Mouse (Mus musculus) ES-CJ7 (cell line): ENCODE measurements around the gene Aspa.

Source experiments
- DNase-seq: peaks from one replicate; pipeline ENCODE4 v3.0.0; 2011; ENCODE audit warnings: low read depth, low spot score

Aspa gene

DNA sequence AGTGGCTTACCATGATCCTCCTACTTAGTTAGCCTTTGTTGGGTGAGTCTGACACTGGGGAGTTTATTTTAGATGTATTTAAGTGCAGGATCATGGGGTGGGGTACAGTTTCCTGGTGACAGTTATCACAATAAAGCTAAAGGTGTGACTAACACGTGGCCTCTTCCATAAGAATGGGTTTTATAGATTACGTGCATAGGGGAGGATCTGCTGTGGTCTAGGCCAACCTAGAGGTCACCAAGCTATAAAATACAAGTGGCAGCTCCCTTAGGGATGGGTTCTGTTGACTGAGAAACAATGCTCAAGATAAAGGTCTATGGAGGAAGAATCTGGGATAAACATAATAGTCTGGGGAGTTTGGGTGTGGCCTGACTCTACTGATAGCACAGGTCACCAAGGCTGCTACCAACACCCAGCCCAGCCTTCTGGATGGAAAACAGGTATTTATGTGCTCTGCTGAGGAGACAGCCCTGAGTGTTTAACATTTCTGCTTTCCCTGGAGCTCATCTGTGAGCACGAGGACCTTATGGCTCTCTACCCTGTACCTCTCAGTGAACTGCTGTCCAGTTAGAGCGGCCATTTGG lies 71.9 kb downstream of the Aspa start:
- no peak for DNase-seq
